In genomic region chrX:51065773-51066172, GRCm38 (mm10) we compare ENCODE assay signal across 9 mouse cellular contexts. TPM values are rescaled to one million over a fixed set of nuclear protein-coding genes. Genes with fewer than 3 reads are reported as not detected.
DNase-seq lines count a peak whose midpoint lies in the region; ATAC-seq and TF ChIP-seq lines count a peak whose summit lies in the region.
"Had no signal": no experiment of that assay in that cellular context is flagged by ENCODE, and none has a peak within 500 bp of the region (broad histone marks: within the 10 kb centered on the region; RNA-seq: fewer than 3 reads in every experiment).

No protein-coding gene starts in this region.

- peak; percentile 28; the same call in 1 of the 2 replicates for ATAC-seq in intestine, postnatal 0 days
- no peak for ATAC-seq in limb, embryonic 11.5 days (ENCODE audit: insufficient number of reproducible peaks, low FRiP score, low TSS enrichment, low read depth)

- no peaks in the 10 kb centered on the region for H3K4me1 ChIP-seq in MEL (ENCODE audit: control insufficient read depth in 1 of 2, insufficient read depth in 2 of 2, low read length in 2 of 2)
- no peaks in the 10 kb centered on the region for H3K4me1 ChIP-seq in cerebellum, adult 2 months (ENCODE audit: control insufficient read depth, insufficient read depth, low read length)
- H3K4me1 ChIP-seq in intestine, postnatal 0 days (replicated peaks; ENCODE audit: control insufficient read depth, insufficient read depth, low read length), result no peaks in the 10 kb centered on the region
- H3K4me1 ChIP-seq in limb, embryonic 11.5 days (ENCODE audit: control insufficient read depth, insufficient read depth, low read length), result no peaks in the 10 kb centered on the region
- H3K4me1 ChIP-seq: stomach, embryonic 15.5 days had no signal

- 7% methylated on average over 6 of the region's 6 CpGs for WGBS in cerebellum, adult 2 months
- WGBS in intestine, postnatal 0 days, result 21% methylated on average over 6 of the region's 6 CpGs
- 18% methylated on average over 6 of the region's 6 CpGs for WGBS in limb, embryonic 11.5 days

- DNase-seq in 3134 (ENCODE audit: extremely low read depth, insufficient read length, low spot score) (peak; percentile 20), MEL (ENCODE audit: low read depth, low spot score) (peak; percentile 74)
- DNase-seq in cerebellum, adult 2 months, result peak; percentile 36 to 54
- peak; percentile 10 to 19 for DNase-seq in frontal cortex, postnatal 25 days (ENCODE audit: low spot score in 2 of 2)
- peak; percentile 60 for DNase-seq in limb, embryonic 11.5 days (ENCODE audit: low spot score)
- peak; percentile 66 for DNase-seq in naive thymus-derived CD4-positive, alpha-beta T cell, adult 2 months (ENCODE audit: low read depth)
- peak; percentile 4 for DNase-seq in telencephalon, adult 2 months (ENCODE audit: low read depth, low spot score)

- no peak overlapping the region for H3K9ac ChIP-seq in MEL (ENCODE audit: control insufficient read depth, low read depth, low read length, poor library complexity, severe bottlenecking)
- H3K9ac ChIP-seq in intestine, postnatal 0 days (ENCODE audit: low read depth, low read length), result no peak overlapping the region
- H3K9ac ChIP-seq in limb, embryonic 11.5 days (ENCODE audit: low read length), result no peak overlapping the region
- H3K9ac ChIP-seq: stomach, embryonic 15.5 days had no signal

- no peaks in the 10 kb centered on the region for H3K36me3 ChIP-seq in MEL (ENCODE audit: control insufficient read depth in 1 of 2, insufficient read depth in 2 of 2, low read length in 2 of 2)
- no peaks in the 10 kb centered on the region for H3K36me3 ChIP-seq in intestine, postnatal 0 days (ENCODE audit: control insufficient read depth, insufficient read depth)
- no peaks in the 10 kb centered on the region for H3K36me3 ChIP-seq in limb, embryonic 11.5 days (ENCODE audit: control insufficient read depth, insufficient read depth, low read length)
- H3K36me3 ChIP-seq: stomach, embryonic 15.5 days had no signal

- H3K9me3 ChIP-seq in MEL (replicated peaks; ENCODE audit: insufficient read depth, low read length), result no peaks in the 10 kb centered on the region
- H3K9me3 ChIP-seq in intestine, postnatal 0 days (ENCODE audit: control insufficient read depth), result no peaks in the 10 kb centered on the region
- no peaks in the 10 kb centered on the region for H3K9me3 ChIP-seq in limb, embryonic 11.5 days (ENCODE audit: control insufficient read depth, low read length)
- H3K9me3 ChIP-seq: stomach, embryonic 15.5 days had no signal

- H3K27ac ChIP-seq in MEL (ENCODE audit: control insufficient read depth, low read depth, low read length), result no peak overlapping the region
- H3K27ac ChIP-seq in cerebellum, adult 2 months (ENCODE audit: insufficient read depth, low read length), result no peak overlapping the region
- H3K27ac ChIP-seq in intestine, postnatal 0 days (ENCODE audit: low read depth, low read length), result no peak overlapping the region
- no peak overlapping the region for H3K27ac ChIP-seq in limb, embryonic 11.5 days (replicated peaks; ENCODE audit: low read depth, low read length)
- H3K27ac ChIP-seq: stomach, embryonic 15.5 days had no signal

- no peak for TF ChIP-seq POLR2A in MEL (IDR thresholded peaks at IDR 0.05; ENCODE audit: control insufficient read depth in 1 of 2, insufficient read depth in 1 of 2, low read depth in 1 of 2, low read length in 2 of 2, poor library complexity in 1 of 2)
- TF ChIP-seq POLR2A in cerebellum, adult 2 months (IDR thresholded peaks at IDR 0.05; ENCODE audit: borderline replicate concordance, insufficient read depth, low read length), result no peak

- TF ChIP-seq EP300 in MEL (IDR thresholded peaks at IDR 0.05; ENCODE audit: low read depth in 1 of 2, low read length in 2 of 2), result no peak

- peak; percentile 51 to 73 (median 72) for TF ChIP-seq CTCF in MEL (IDR thresholded peaks at IDR 0.05 in 2 of 3, conservative IDR thresholded peaks at IDR 0.05 in 1 of 3; ENCODE audit: control insufficient read depth in 1 of 3, insufficient read depth in 1 of 3, low read depth in 2 of 3, low read length in 3 of 3, poor library complexity in 1 of 3, severe bottlenecking in 1 of 3)
- peak; percentile 63 for TF ChIP-seq CTCF in cerebellum, adult 2 months (IDR thresholded peaks at IDR 0.05; ENCODE audit: borderline replicate concordance, insufficient read depth, low read depth, low read length)
- TF ChIP-seq CTCF in intestine, postnatal 0 days (IDR thresholded peaks at IDR 0.05; ENCODE audit: low read depth), result peak; percentile 81

- H3K4me2 ChIP-seq in intestine, postnatal 0 days (replicated peaks; ENCODE audit: low read depth), result peak overlapping the region; percentile 27; the same call in 1 of the 2 replicates
- no peak overlapping the region for H3K4me2 ChIP-seq in limb, embryonic 11.5 days (ENCODE audit: low read depth, severe bottlenecking)
- H3K4me2 ChIP-seq: stomach, embryonic 15.5 days had no signal

- peak overlapping the region; percentile 19 to 36; a peak in 2 of 4 replicates for H3K4me3 ChIP-seq in MEL (ENCODE audit: control insufficient read depth in 1 of 2, insufficient read depth in 1 of 2, low read depth in 2 of 2, low read length in 2 of 2)
- H3K4me3 ChIP-seq in cerebellum, adult 2 months (replicated peaks; ENCODE audit: insufficient read depth, low read depth, low read length), result no peak overlapping the region
- no peak overlapping the region for H3K4me3 ChIP-seq in intestine, postnatal 0 days (ENCODE audit: low read depth, low read length)
- no peak overlapping the region for H3K4me3 ChIP-seq in limb, embryonic 11.5 days (ENCODE audit: low read depth, low read length)
- H3K4me3 ChIP-seq: stomach, embryonic 15.5 days had no signal

- no peaks in the 10 kb centered on the region for H3K27me3 ChIP-seq in MEL (ENCODE audit: control insufficient read depth in 1 of 2, insufficient read depth in 2 of 2, low read length in 2 of 2)
- no peaks in the 10 kb centered on the region for H3K27me3 ChIP-seq in cerebellum, adult 2 months (ENCODE audit: control insufficient read depth, insufficient read depth, low read length)
- H3K27me3 ChIP-seq in intestine, postnatal 0 days (replicated peaks; ENCODE audit: control insufficient read depth, insufficient read depth, low read length), result no peaks in the 10 kb centered on the region
- no peaks in the 10 kb centered on the region for H3K27me3 ChIP-seq in limb, embryonic 11.5 days (ENCODE audit: control insufficient read depth, insufficient read depth, low read length)
- H3K27me3 ChIP-seq: stomach, embryonic 15.5 days had no signal

- TF ChIP-seq RAD21 in MEL (IDR thresholded peaks at IDR 0.05; ENCODE audit: low read depth, low read length), result peak; percentile 71

- H3K79me2 ChIP-seq in MEL (ENCODE audit: control insufficient read depth, insufficient read depth, low read length, poor library complexity), result no peaks in the 10 kb centered on the region

TF ChIP-seq in MEL, 35 proteins besides CTCF, POLR2A, EP300 and RAD21:
- TF ChIP-seq NELFE (IDR thresholded peaks at IDR 0.05; ENCODE audit: low read depth, low read length) (no peak), MYC (IDR thresholded peaks at IDR 0.05; ENCODE audit: low read depth, low read length) (no peak), HCFC1 (IDR thresholded peaks at IDR 0.05; ENCODE audit: low read depth, low read length) (no peak), NRF1 (IDR thresholded peaks at IDR 0.05; ENCODE audit: insufficient read depth, low read depth, low read length, poor library complexity, severe bottlenecking) (no peak), MAX (IDR thresholded peaks at IDR 0.05; ENCODE audit: low read length) (no peak), POLR2AphosphoS2 (IDR thresholded peaks at IDR 0.05; ENCODE audit: low read length) (no peak), ZNF384 (IDR thresholded peaks at IDR 0.05; ENCODE audit: low read depth, low read length) (no peak), USF1 (IDR thresholded peaks at IDR 0.05; ENCODE audit: low read depth, low read length) (no peak), ELF1 (IDR thresholded peaks at IDR 0.05; ENCODE audit: low read depth, low read length) (no peak), SMC3 (IDR thresholded peaks at IDR 0.05; ENCODE audit: low read depth, low read length) (peak; percentile 86), TCF12 (IDR thresholded peaks at IDR 0.05; ENCODE audit: low read depth, low read length) (no peak), RCOR1 (IDR thresholded peaks at IDR 0.05; ENCODE audit: low read depth, low read length) (no peak), MEF2A (IDR thresholded peaks at IDR 0.05; ENCODE audit: extremely low read depth, insufficient replicate concordance, low read depth, low read length, poor library complexity, severe bottlenecking) (no peak), JUND (IDR thresholded peaks at IDR 0.05; ENCODE audit: low read depth, low read length) (no peak), ZC3H11A (IDR thresholded peaks at IDR 0.05; ENCODE audit: low read depth, low read length) (peak; percentile 52), TAL1 (IDR thresholded peaks at IDR 0.05; ENCODE audit: low read length) (no peak)

RNA-seq across cellular contexts. Expression of gene Rap2c, which starts 48.0 kb away (rescaled TPM):
- total RNA-seq in MEL (2012; rRNA removed), result 14.5 and 14.9 TPM in 2 replicates
- 10 to 100 TPM in 1 of 2 experiments, not detected in 1; 16.0 TPM for polyA plus RNA-seq in MEL (2012; ENCODE audit: insufficient read depth in 1 of 2, insufficient read length in 2 of 2, low read depth in 1 of 2, low replicate concordance in 2 of 2, missing spikeins in 1 of 2)
- 12.6 TPM in 2 replicates for polyA plus RNA-seq in cerebellum, adult 2 months (2012; rRNA removed)
- polyA plus RNA-seq in intestine, postnatal 0 days (2015; fragmentation: Nextera tagmentation; extraction: Ambion mirVana), result 18.4 and 20.4 TPM in 2 replicates
- polyA plus RNA-seq in limb, embryonic 11.5 days (2014; fragmentation: Nextera tagmentation; extraction: Ambion mirVana), result 45.8 and 47.7 TPM in 2 replicates

Comparison
In these comparisons a context has a peak if more than half of its experiments do, and no peak if none do; other contexts are left out.
1. DNase-seq: peak in every context shown above with its lines; median percentile 74 in MEL; 66 in naive thymus-derived CD4-positive, alpha-beta T cell, adult 2 months; 60 in limb, embryonic 11.5 days; 45 in cerebellum, adult 2 months; 20 in 3134; 14 in frontal cortex, postnatal 25 days; 4 in telencephalon, adult 2 months.
2. H3K4me3 ChIP-seq: peak in MEL (2 of 2); none in cerebellum, adult 2 months (single experiment), intestine, postnatal 0 days (single experiment) and limb, embryonic 11.5 days (single experiment).
3. Peak in every context shown above with its lines, with median percentiles within 50 percentile points of each other: CTCF ChIP-seq.